Mouse (Mus musculus): ENCODE data around the gene 1110065P20Rik.

1110065P20Rik gene

GRCm38 (mm10) chr4:124838035-124838700, 12.8 kb downstream of the 1110065P20Rik start:
- no peak for DNase-seq

- DNase-seq = no peak
Measured at GRCm38 (mm10) chr4:124832796-124833195, 18.2 kb downstream of the 1110065P20Rik start.

GRCm38 (mm10) chr4:124829671-124830070, 21.3 kb downstream of the 1110065P20Rik start:
- no peak for DNase-seq

GRCm38 (mm10) chr4:124825371-124825965, 25.5 kb downstream of the 1110065P20Rik start:
- DNase-seq = no peak

DNA sequence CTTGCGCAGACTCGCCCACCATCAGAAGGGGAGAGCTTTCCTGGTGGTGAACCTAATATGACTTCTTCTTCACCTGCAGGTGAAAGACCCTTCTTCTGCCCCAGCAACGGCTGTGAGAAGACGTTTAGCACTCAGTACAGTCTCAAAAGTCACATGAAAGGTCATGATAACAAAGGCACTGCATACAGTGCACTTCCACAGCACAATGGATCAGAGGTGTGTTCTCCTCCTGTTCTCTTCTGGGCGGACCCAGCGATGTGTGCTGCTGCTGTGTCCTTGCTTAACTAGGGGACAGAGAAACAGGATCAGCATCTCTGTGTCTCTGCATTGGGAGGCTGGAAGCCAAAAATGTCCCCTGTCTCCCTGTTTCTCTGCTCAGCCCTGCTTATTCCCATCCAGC, 26.0 kb downstream of the 1110065P20Rik start:
- no peak for DNase-seq

- no peak for DNase-seq
Measured at GRCm38 (mm10) chr4:124818832-124819231, 32.2 kb downstream of the 1110065P20Rik start.

- DNase-seq = peak; percentile 57
Measured at GRCm38 (mm10) chr4:124817803-124818202, 33.2 kb downstream of the 1110065P20Rik start.

- no peak for DNase-seq
Measured at GRCm38 (mm10) chr4:124815901-124816300, 35.1 kb downstream of the 1110065P20Rik start.

GRCm38 (mm10) chr4:124811347-124811975, 39.5 kb downstream of the 1110065P20Rik start:
- no peak for DNase-seq

DNA sequence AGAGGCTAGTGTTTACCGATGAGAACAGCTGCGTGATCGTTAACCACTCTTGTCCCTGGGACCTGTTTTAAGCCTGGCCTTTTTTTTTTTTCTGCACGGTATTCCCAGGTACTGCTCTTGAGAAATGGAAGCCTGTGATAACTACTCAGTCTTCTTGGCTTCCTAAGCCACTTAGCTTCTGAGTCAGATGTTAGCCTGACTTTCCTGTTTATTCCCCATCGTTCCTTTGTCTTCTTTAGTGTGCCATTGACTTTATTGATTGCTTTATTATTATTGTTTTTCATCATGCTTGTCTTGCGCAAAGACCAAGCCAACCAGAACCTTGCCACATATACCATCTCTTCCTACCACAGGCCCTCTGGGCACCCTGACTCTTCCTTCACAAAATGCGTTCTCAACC, 40.9 kb downstream of the 1110065P20Rik start:
- no peak for DNase-seq

- DNase-seq = no peak
Measured at GRCm38 (mm10) chr4:124809136-124809883, 41.7 kb downstream of the 1110065P20Rik start.

GRCm38 (mm10) chr4:124808511-124808910, 42.5 kb downstream of the 1110065P20Rik start:
- DNase-seq = no peak

DNA sequence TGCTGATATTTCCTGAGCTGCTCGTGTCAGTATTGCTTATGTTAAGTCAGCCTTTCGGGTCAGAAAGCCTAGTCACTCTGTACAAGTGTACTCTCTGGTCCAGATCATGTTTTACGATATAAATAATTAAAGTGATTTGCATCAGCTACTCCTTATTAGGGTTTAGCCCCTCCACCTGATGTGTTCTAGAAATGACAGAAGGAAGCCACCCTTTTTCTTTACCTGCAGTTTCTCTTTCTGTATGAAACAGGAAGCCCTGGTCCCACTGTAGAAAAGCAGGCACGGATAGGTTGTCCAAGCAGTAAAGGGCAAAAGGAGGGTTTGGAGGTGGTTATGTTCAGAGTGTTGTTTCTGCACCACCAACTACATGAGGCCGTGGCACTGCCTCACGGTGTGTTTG, 47.6 kb downstream of the 1110065P20Rik start:
- DNase-seq = no peak

DNA sequence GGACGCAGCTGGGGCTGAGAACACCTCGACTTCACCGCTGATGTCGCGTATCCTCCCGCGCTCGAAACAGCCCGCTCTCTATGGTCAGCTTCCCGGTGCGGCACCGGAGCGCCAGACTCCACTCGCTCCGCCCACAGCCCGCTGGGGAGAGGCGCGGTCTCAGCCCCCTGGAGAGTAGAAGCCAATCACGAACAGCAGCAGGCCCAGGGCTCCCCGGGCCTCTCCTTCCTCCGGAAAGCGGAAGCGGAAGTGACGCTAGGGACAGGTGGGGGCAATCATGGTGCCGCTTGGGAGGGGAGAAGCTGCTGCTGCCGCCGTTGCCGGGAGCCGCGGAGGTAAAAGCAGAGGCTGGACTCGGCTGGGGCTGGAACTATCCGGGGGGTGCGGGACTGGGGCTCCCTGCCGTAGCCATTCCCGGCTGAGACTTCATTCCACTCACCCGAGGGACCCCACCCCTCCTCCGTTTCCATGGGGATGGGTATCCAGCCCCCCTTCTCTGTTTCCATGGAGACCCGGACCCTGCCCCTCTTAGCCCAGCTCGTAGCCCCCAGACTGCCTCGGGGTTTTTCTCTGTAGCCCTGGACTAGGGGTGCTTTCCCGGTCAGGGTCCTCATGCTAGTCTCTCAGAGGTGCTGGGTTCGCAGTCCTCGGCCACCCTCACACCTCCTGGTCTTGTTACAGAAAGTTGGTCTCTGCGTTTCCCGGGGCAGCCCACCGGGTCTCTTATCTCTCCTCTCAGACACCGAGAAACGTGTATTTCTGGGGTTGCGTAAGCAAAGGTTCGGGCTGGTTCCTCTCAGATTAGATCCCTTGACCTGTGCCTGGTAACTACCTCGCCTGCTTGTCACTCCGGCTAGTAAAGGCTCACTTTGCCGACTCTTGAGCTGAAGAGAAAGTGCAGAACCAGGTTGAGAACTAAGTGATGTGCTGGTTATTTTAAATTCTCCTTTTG, 48.4 kb downstream of the 1110065P20Rik start:
- peak; percentile 97 for DNase-seq

DNA sequence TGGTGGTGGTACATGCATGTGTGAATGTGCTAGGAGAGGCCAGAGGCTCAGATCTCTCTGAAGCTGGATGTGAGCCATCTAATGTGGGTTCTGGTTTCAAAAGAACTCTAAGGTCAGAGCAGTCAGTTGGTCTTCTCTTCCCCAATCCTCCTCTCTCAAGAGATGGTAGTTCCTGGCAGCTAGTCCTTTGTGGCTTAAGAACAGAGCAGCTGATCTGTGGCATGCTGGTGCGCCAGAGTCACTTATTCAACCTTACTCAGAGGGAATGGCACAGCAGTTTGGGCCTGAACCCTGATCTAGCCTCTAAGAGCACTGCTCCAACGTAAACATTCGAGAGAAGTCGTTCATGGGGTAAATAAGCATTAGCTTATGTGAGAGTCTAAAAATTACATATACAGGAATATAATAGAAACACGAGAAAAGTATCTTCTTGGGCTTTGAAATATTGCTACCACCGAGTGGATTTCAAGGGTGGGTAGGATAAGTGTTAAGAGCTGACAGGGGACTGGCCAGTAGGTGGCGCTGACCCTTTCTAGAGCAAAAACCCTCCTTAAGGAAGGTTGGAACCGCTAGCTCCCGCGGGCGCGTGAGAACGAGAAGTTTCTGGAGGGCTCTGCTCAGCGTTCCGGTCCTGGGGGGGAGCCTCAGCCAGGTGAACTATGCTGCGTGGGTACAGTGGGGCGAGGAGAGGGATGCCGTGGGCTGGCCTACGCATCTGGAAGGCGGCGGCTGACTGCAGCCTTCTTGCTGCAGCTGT, 49.3 kb downstream of the 1110065P20Rik start, which contains the start of gene Mtf1:
Gene Mtf1, plus strand, starts transcription at position 553 of the 757 bp plus-strand sequence.
- peak; percentile 94 for DNase-seq
